Mouse (Mus musculus) limb, embryonic 12.5 days (tissue): ENCODE data around the gene Stk10. TPM values are rescaled to one million over a fixed set of nuclear protein-coding genes. Genes with fewer than 3 reads are reported as not detected.

Experiments used
- ATAC-seq: fragments of 200-750 bp; cut with Nextera tagmentation; 2 replicates; pipeline ENCODE4 v1.8.0; 2017; ENCODE audit warnings: low read depth, moderate TSS enrichment; ENCODE audit not compliant: insufficient number of reproducible peaks, insufficient read depth, low FRiP score, low TSS enrichment
- H3K27ac ChIP-seq: fragments of 300-500 bp; sonication (generic); 2 replicates; pipeline ENCODE4 v1.5.1; 2016; ENCODE audit warnings: mild to moderate bottlenecking, moderate library complexity
- H3K27me3 ChIP-seq: fragments of 300-500 bp; sonication (generic); 2 replicates; pipeline ENCODE4 v1.6.1; 2016; ENCODE audit warnings: mild to moderate bottlenecking, moderate library complexity
- H3K36me3 ChIP-seq: fragments of 300-500 bp; sonication (generic); 2 replicates; pipeline ENCODE4 v1.6.1; 2016; ENCODE audit warnings: mild to moderate bottlenecking, moderate library complexity
- H3K4me1 ChIP-seq: fragments of 300-500 bp; sonication (generic); replicated peaks from 2 replicates; pipeline ENCODE4 v1.6.1; 2016
- H3K4me2 ChIP-seq: fragments of 300-500 bp; sonication (generic); 2 replicates; pipeline ENCODE4 v1.6.1; 2016; ENCODE audit warnings: mild to moderate bottlenecking, moderate library complexity
- H3K4me3 ChIP-seq: fragments of 300-500 bp; sonication (generic); replicated peaks from 2 replicates; pipeline ENCODE4 v1.5.1; 2016; ENCODE audit warnings: mild to moderate bottlenecking
- H3K9ac ChIP-seq: fragments of 300-500 bp; sonication (generic); replicated peaks from 2 replicates; pipeline ENCODE4 v1.6.1; 2016; ENCODE audit warnings: mild to moderate bottlenecking, moderate library complexity
- H3K9me3 ChIP-seq: fragments of 300-500 bp; sonication (generic); 2 replicates; pipeline ENCODE4 v1.6.1; 2016; ENCODE audit warnings: mild to moderate bottlenecking, moderate library complexity
- WGBS: fragments of 180-500 bp; shearing (Covaris S2); methylation state at CpG from one replicate; pipeline ENCODE4 v1.1.7; 2016; 5-methylcytosine and 5-hydroxymethylcytosine counted together
- polyA plus RNA-seq: library from polyadenylated mRNA; unstranded; fragments of >200 nt; fragmentation: Nextera tagmentation; extraction: Ambion mirVana; gene quantifications from 2 replicates; pipeline ENCODE4 v1.2.1, GENCODE M21; 2016

Stk10 gene
- polyA plus RNA-seq, 1 experiment from 2014 or later: 2.6 TPM

DNA sequence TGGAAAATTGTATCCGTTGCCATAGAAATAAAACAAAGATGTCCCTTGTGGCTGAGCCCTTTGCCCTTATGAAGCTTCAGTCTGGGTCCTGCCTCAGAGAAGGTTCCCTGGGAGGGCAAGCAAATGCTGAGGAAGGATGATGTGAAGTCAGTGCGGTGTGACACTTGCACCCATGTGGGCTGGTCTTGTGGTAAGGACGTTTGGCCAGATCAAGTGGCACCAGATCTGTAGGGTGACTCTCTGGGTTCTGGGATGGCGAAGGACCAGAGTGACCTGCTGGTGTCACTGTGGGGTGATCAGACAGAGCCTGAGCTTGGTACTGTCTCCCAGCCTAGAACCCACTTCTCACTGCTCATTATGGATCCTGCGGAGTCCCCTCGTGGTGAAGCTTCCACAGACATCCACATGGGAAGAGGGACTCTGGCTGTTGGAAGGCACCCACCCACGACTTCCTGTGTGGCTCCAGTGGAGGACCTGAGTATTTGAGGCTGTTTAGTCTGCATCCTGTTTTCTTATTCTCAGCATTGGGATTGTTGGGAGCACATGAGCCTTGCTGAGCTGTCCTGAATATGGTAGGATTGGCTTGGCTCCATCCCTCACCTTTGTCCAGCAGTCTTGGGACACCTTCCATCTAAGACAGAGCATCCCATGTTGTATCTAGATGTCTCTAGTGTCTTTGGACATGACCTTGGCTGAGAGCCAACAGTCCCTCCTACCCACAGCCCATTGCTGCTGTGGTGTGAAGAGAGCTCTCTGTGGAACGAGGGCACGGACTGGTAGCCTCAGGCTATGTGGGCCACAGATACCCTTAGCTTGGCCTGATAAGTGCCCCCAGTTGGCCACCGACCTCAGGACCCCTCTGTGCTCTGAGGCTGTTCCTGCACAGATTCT, 28.6 kb downstream of the Stk10 start:
- Histone ChIP-seq H3K27me3 (no peaks in the 10 kb centered on the region), H3K36me3 (no peaks in the 10 kb centered on the region), H3K4me3 (no peak overlapping the region), H3K27ac (no peak overlapping the region), H3K9me3 (no peaks in the 10 kb centered on the region), H3K4me2 (no peak overlapping the region), H3K4me1 (peaks cover 27% of the 10 kb centered on the region), H3K9ac (no peak overlapping the region)
- ATAC-seq: no peak
- WGBS: 77% methylated on average over 10 of the region's 10 CpGs

GRCm38 (mm10) chr11:32562706-32563105, 29.6 kb downstream of the Stk10 start:
- Histone ChIP-seq H3K9ac (no peak overlapping the region), H3K27me3 (no peaks in the 10 kb centered on the region), H3K36me3 (no peaks in the 10 kb centered on the region), H3K4me3 (no peak overlapping the region), H3K27ac (no peak overlapping the region), H3K4me2 (no peak overlapping the region), H3K4me1 (peaks cover 26% of the 10 kb centered on the region), H3K9me3 (no peaks in the 10 kb centered on the region)
- WGBS: 75% methylated on average over 5 of the region's 5 CpGs
- no peak for ATAC-seq

DNA sequence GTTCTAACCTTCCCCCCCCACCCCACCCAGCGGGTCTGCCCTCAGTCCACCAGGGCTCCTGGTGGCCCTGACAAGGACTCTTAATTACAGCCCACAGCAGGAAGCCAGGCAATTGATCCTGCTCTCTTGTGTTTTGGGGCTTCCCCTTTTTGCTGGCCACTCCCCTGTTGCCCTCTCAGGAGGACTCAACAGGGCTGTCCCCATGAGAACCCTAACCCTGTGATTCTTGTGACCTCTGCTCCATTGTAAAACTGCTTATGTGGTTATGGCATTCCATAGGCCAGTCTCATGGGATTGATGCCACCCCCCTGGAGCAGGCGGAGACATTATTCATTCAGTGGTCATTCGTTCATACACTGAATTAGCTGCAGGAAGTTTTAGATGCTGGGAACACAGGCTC, 30.6 kb downstream of the Stk10 start:
- Histone ChIP-seq H3K4me2 (no peak overlapping the region), H3K4me3 (no peak overlapping the region), H3K9me3 (no peaks in the 10 kb centered on the region), H3K27ac (no peak overlapping the region), H3K36me3 (no peaks in the 10 kb centered on the region), H3K4me1 (peaks cover 21% of the 10 kb centered on the region), H3K27me3 (no peaks in the 10 kb centered on the region), H3K9ac (no peak overlapping the region)
- WGBS: 47% methylated on average over 3 of the region's 3 CpGs
- no peak for ATAC-seq

GRCm38 (mm10) chr11:32564629-32565028, 31.5 kb downstream of the Stk10 start:
- peak overlapping the region; percentile 54; the same call in 1 of the 2 replicates for H3K27ac ChIP-seq
- H3K36me3 ChIP-seq: no peaks in the 10 kb centered on the region
- no peak overlapping the region for H3K9ac ChIP-seq
- ATAC-seq: no peak
- no peaks in the 10 kb centered on the region for H3K9me3 ChIP-seq
- no peak overlapping the region for H3K4me3 ChIP-seq
- H3K4me2 ChIP-seq: no peak overlapping the region
- H3K4me1 ChIP-seq: peaks cover 19% of the 10 kb centered on the region
- 57% methylated on average over 4 of the region's 4 CpGs for WGBS
- no peaks in the 10 kb centered on the region for H3K27me3 ChIP-seq

- no peaks in the 10 kb centered on the region for H3K9me3 ChIP-seq
- ATAC-seq: no peak
- no peak overlapping the region for H3K4me3 ChIP-seq
- no peak overlapping the region for H3K9ac ChIP-seq
- H3K36me3 ChIP-seq: no peaks in the 10 kb centered on the region
- WGBS: 65% methylated on average over 8 of the region's 8 CpGs
- peaks cover 19% of the 10 kb centered on the region for H3K4me1 ChIP-seq
- H3K27me3 ChIP-seq: no peaks in the 10 kb centered on the region
- no peak overlapping the region for H3K4me2 ChIP-seq
- peak overlapping the region; percentile 54; the same call in 1 of the 2 replicates for H3K27ac ChIP-seq
Measured at GRCm38 (mm10) chr11:32565088-32565487, 32.0 kb downstream of the Stk10 start.

GRCm38 (mm10) chr11:32566184-32566583, 33.1 kb downstream of the Stk10 start:
- no peak; the same call in 1 of the 2 replicates for ATAC-seq
- H3K4me1 ChIP-seq: peaks cover 19% of the 10 kb centered on the region
- WGBS: 65% methylated on average over 6 of the region's 6 CpGs
- H3K9ac ChIP-seq: no peak overlapping the region
- no peaks in the 10 kb centered on the region for H3K27me3 ChIP-seq
- H3K4me2 ChIP-seq: no peak overlapping the region
- H3K27ac ChIP-seq: no peak overlapping the region
- no peaks in the 10 kb centered on the region for H3K36me3 ChIP-seq
- H3K4me3 ChIP-seq: no peak overlapping the region
- no peaks in the 10 kb centered on the region for H3K9me3 ChIP-seq

- Histone ChIP-seq H3K4me3 (no peak overlapping the region), H3K27ac (no peak overlapping the region), H3K9ac (no peak overlapping the region), H3K4me1 (peaks cover 19% of the 10 kb centered on the region), H3K27me3 (no peaks in the 10 kb centered on the region), H3K9me3 (no peaks in the 10 kb centered on the region), H3K4me2 (no peak overlapping the region), H3K36me3 (no peaks in the 10 kb centered on the region)
- 88% methylated on average over 10 of the region's 10 CpGs for WGBS
- no peak for ATAC-seq
Measured at GRCm38 (mm10) chr11:32567000-32567855, 34.1 kb downstream of the Stk10 start.

- Histone ChIP-seq H3K4me3 (no peak overlapping the region), H3K36me3 (no peaks in the 10 kb centered on the region), H3K9ac (no peak overlapping the region), H3K9me3 (no peaks in the 10 kb centered on the region), H3K27ac (no peak overlapping the region), H3K27me3 (no peaks in the 10 kb centered on the region), H3K4me1 (peaks cover 19% of the 10 kb centered on the region), H3K4me2 (no peak overlapping the region)
- ATAC-seq: no peak
- 78% methylated on average over 7 of the region's 7 CpGs for WGBS
Measured at GRCm38 (mm10) chr11:32568060-32568459, 35.0 kb downstream of the Stk10 start.

- Histone ChIP-seq H3K4me1 (peaks cover 13% of the 10 kb centered on the region), H3K9me3 (no peaks in the 10 kb centered on the region), H3K27me3 (no peaks in the 10 kb centered on the region), H3K9ac (no peak overlapping the region), H3K36me3 (no peaks in the 10 kb centered on the region), H3K4me2 (no peak overlapping the region), H3K4me3 (no peak overlapping the region), H3K27ac (no peak overlapping the region)
- WGBS: 91% methylated on average over 15 of the region's 15 CpGs
- no peak for ATAC-seq
Measured at GRCm38 (mm10) chr11:32568637-32569293, 35.7 kb downstream of the Stk10 start.

- no peaks in the 10 kb centered on the region for H3K36me3 ChIP-seq
- no peak overlapping the region for H3K4me3 ChIP-seq
- no peak overlapping the region for H3K27ac ChIP-seq
- H3K9me3 ChIP-seq: no peaks in the 10 kb centered on the region
- H3K4me1 ChIP-seq: no peaks in the 10 kb centered on the region; the same call in 1 of the 2 replicates
- ATAC-seq: no peak
- H3K9ac ChIP-seq: no peak overlapping the region
- WGBS: 90% methylated on average over 6 of the region's 6 CpGs
- no peak overlapping the region for H3K4me2 ChIP-seq
- no peaks in the 10 kb centered on the region for H3K27me3 ChIP-seq
Measured at GRCm38 (mm10) chr11:32571103-32571502, 38.0 kb downstream of the Stk10 start.

DNA sequence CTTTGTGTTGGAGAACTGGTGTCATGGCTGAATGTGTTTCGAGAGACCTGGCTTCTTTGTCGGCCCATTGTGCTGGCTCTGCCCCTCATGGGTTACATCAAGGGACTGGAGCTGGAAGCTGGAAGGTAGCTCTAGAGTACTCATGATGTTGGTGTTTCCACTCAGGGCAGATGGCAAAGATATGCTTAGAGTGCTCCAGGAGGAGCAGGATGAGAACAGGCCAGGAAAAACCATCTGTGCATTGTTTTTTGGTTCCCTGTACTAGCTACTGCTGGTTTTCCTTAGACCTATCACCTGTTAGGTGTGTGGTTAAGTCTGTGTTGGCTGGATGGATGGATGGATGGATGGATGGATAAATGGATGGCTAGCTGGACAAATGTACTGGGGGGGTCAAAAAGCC, 40.6 kb downstream of the Stk10 start:
- Histone ChIP-seq H3K4me2 (no peak overlapping the region), H3K36me3 (no peaks in the 10 kb centered on the region), H3K4me3 (no peak overlapping the region), H3K27me3 (no peaks in the 10 kb centered on the region), H3K9me3 (no peaks in the 10 kb centered on the region), H3K9ac (no peak overlapping the region), H3K27ac (no peak overlapping the region), H3K4me1 (no peaks in the 10 kb centered on the region; the same call in 1 of the 2 replicates)
- WGBS: 83% methylated on average over 2 of the region's 2 CpGs
- ATAC-seq: no peak
